Mouse (Mus musculus) forebrain, embryonic 16.5 days (tissue): ENCODE results near the gene Tada3. TPM values are rescaled to one million over a fixed set of nuclear protein-coding genes. Genes with fewer than 3 reads are reported as not detected.

Experiments
- ATAC-seq: fragments of 200-750 bp; cut with Nextera tagmentation; 2 replicates; pipeline ENCODE4 v1.8.0; 2017; ENCODE audit warnings: mild to moderate bottlenecking, moderate library complexity
- H3K27ac ChIP-seq: fragments of 300-500 bp; sonication (generic); 2 replicates; pipeline ENCODE4 v1.5.1; 2014; ENCODE audit warnings: low read length, control low read depth
- H3K27me3 ChIP-seq: fragments of 300-500 bp; sonication (generic); replicated peaks from 2 replicates; pipeline ENCODE4 v1.6.1; 2014; ENCODE audit warnings: low read length; ENCODE audit not compliant: control insufficient read depth, insufficient read depth
- H3K36me3 ChIP-seq: fragments of 300-500 bp; sonication (generic); 2 replicates; pipeline ENCODE4 v1.6.1; 2014; ENCODE audit not compliant: control insufficient read depth, insufficient read depth
- H3K4me1 ChIP-seq: fragments of 300-500 bp; sonication (generic); replicated peaks from 2 replicates; pipeline ENCODE4 v1.6.1; 2014; ENCODE audit warnings: low read length; ENCODE audit not compliant: control insufficient read depth, insufficient read depth
- H3K4me2 ChIP-seq: fragments of 300-500 bp; sonication (generic); 2 replicates; pipeline ENCODE4 v1.6.1; 2014; ENCODE audit warnings: mild to moderate bottlenecking, low read length, control low read depth
- H3K4me3 ChIP-seq: fragments of 300-500 bp; sonication (generic); replicated peaks from 2 replicates; pipeline ENCODE4 v1.5.1; 2014; ENCODE audit warnings: mild to moderate bottlenecking, low read length, control low read depth
- H3K9ac ChIP-seq: fragments of 300-500 bp; sonication (generic); replicated peaks from 2 replicates; pipeline ENCODE4 v1.6.1; 2014; ENCODE audit warnings: low read depth, low read length, control low read depth
- H3K9me3 ChIP-seq: fragments of 300-500 bp; sonication (generic); 2 replicates; pipeline ENCODE4 v1.6.1; 2016; ENCODE audit warnings: low read length; ENCODE audit not compliant: control insufficient read depth
- WGBS: fragments of 180-500 bp; shearing (Covaris S2); extraction: QIAGEN DNeasy Blood & Tissue Kit; methylation state at CpG from one replicate; pipeline ENCODE4 v1.1.7; 2014; 5-methylcytosine and 5-hydroxymethylcytosine counted together
- polyA plus RNA-seq: library from polyadenylated mRNA; unstranded; fragments of >200 nt; fragmentation: Nextera tagmentation; extraction: Ambion mirVana; gene quantifications from 2 replicates; pipeline ENCODE4 v1.2.1, GENCODE M21; 2015

Tada3 gene
- 83.3 and 88.8 TPM in 2 replicates for polyA plus RNA-seq

GRCm38 (mm10) chr6:113377496-113378385 lies at the start of gene Tada3, which contains the start of gene Arpc4:
Gene Tada3, minus strand, starts transcription at chr6:113377883.
Gene Arpc4, plus strand, starts transcription at chr6:113378115.
- Histone ChIP-seq H3K4me3 (peak within 1 kb of the TSS; percentile 56), H3K27me3 (no peaks in the 10 kb centered on the region), H3K27ac (peak within 1 kb of the TSS; percentile 91), H3K36me3 (peaks cover 24% of the 10 kb centered on the region), H3K4me1 (peaks cover 20% of the 10 kb centered on the region), H3K4me2 (peak within 1 kb of the TSS; percentile 86), H3K9ac (peak within 1 kb of the TSS; percentile 95), H3K9me3 (no peaks in the 10 kb centered on the region)
- WGBS, result under 1% methylated on average over 60 of the region's 61 CpGs
- ATAC-seq, result peak; percentile 95

GRCm38 (mm10) chr6:113427397-113427796 lies 49.7 kb upstream of the Tada3 start:
- WGBS, result 64% methylated on average over 3 of the region's 3 CpGs
- Histone ChIP-seq H3K9ac (no peak overlapping the region), H3K4me3 (no peak overlapping the region), H3K9me3 (no peaks in the 10 kb centered on the region), H3K4me2 (no peak overlapping the region), H3K36me3 (no peaks in the 10 kb centered on the region), H3K4me1 (no peaks in the 10 kb centered on the region), H3K27me3 (no peaks in the 10 kb centered on the region), H3K27ac (no peak overlapping the region)
- ATAC-seq, result no peak

- ATAC-seq, result no peak
- H3K4me1 ChIP-seq, result no peaks in the 10 kb centered on the region
- WGBS, result 85% methylated on average over 4 of the region's 4 CpGs
- H3K4me3 ChIP-seq, result no peak overlapping the region
- H3K36me3 ChIP-seq, result no peaks in the 10 kb centered on the region
- no peak overlapping the region for H3K4me2 ChIP-seq
- H3K27ac ChIP-seq, result no peak overlapping the region
- H3K27me3 ChIP-seq, result no peaks in the 10 kb centered on the region
- no peak overlapping the region for H3K9ac ChIP-seq
- H3K9me3 ChIP-seq, result no peaks in the 10 kb centered on the region
Measured at GRCm38 (mm10) chr6:113426696-113427095, 49.0 kb upstream of the Tada3 start.

GRCm38 (mm10) chr6:113424187-113424586 lies 46.5 kb upstream of the Tada3 start:
- Histone ChIP-seq H3K9me3 (no peaks in the 10 kb centered on the region), H3K27me3 (no peaks in the 10 kb centered on the region), H3K27ac (no peak overlapping the region), H3K36me3 (no peaks in the 10 kb centered on the region), H3K4me2 (no peak overlapping the region), H3K4me1 (peaks cover 3% of the 10 kb centered on the region; the same call in 1 of the 2 replicates), H3K9ac (no peak overlapping the region), H3K4me3 (no peak overlapping the region)
- no peak for ATAC-seq
- 89% methylated on average over 7 of the region's 7 CpGs for WGBS

GRCm38 (mm10) chr6:113423000-113423399 lies 45.3 kb upstream of the Tada3 start:
- Histone ChIP-seq H3K9me3 (no peaks in the 10 kb centered on the region), H3K4me1 (peaks cover 11% of the 10 kb centered on the region), H3K4me3 (no peak overlapping the region), H3K27me3 (no peaks in the 10 kb centered on the region), H3K36me3 (no peaks in the 10 kb centered on the region), H3K4me2 (no peak overlapping the region), H3K9ac (no peak overlapping the region), H3K27ac (no peak overlapping the region)
- no peak for ATAC-seq
- 78% methylated on average over 4 of the region's 4 CpGs for WGBS

- no peaks in the 10 kb centered on the region for H3K9me3 ChIP-seq
- peaks cover 12% of the 10 kb centered on the region for H3K4me1 ChIP-seq
- peak; percentile 100 for ATAC-seq
- peak within 1 kb of the TSS; percentile 88 for H3K4me2 ChIP-seq
- peak within 1 kb of the TSS; percentile 75 for H3K9ac ChIP-seq
- WGBS, result under 1% methylated on average over 25 of the region's 25 CpGs
- 0 out of 2 replicates have a peak within 1 kb of the TSS, but pooled peaks have one; percentile 6 for H3K27ac ChIP-seq
- peak within 1 kb of the TSS; percentile 74 for H3K4me3 ChIP-seq
- H3K36me3 ChIP-seq, result no peaks in the 10 kb centered on the region; the same call in 1 of the 2 replicates
- H3K27me3 ChIP-seq, result no peaks in the 10 kb centered on the region
Measured at GRCm38 (mm10) chr6:113419199-113419587, 41.5 kb upstream of the Tada3 start, which contains the start of gene Rpusd3. Gene Rpusd3, minus strand, starts transcription at chr6:113419340.

GRCm38 (mm10) chr6:113418441-113419198 lies 40.9 kb upstream of the Tada3 start:
- peak overlapping the region; percentile 74 for H3K4me3 ChIP-seq
- H3K27ac ChIP-seq, result 0 out of 2 replicates have a peak overlapping the region, but pooled peaks have one; percentile 6
- WGBS, result 14% methylated on average over 16 of the region's 16 CpGs
- peak; percentile 62 for ATAC-seq
- H3K9me3 ChIP-seq, result no peaks in the 10 kb centered on the region
- H3K9ac ChIP-seq, result peak overlapping the region; percentile 75
- peak overlapping the region; percentile 88 for H3K4me2 ChIP-seq
- peaks cover 12% of the 10 kb centered on the region for H3K4me1 ChIP-seq
- no peaks in the 10 kb centered on the region for H3K27me3 ChIP-seq
- no peaks in the 10 kb centered on the region; the same call in 1 of the 2 replicates for H3K36me3 ChIP-seq

- Histone ChIP-seq H3K4me1 (peaks cover 12% of the 10 kb centered on the region), H3K9me3 (no peaks in the 10 kb centered on the region), H3K9ac (no peak overlapping the region), H3K4me3 (no peak overlapping the region), H3K27ac (no peak overlapping the region), H3K27me3 (no peaks in the 10 kb centered on the region), H3K36me3 (no peaks in the 10 kb centered on the region; the same call in 1 of the 2 replicates), H3K4me2 (no peak overlapping the region)
- ATAC-seq, result no peak
- 78% methylated on average over 5 of the region's 5 CpGs for WGBS
Measured at GRCm38 (mm10) chr6:113416416-113416815, 38.7 kb upstream of the Tada3 start.

GRCm38 (mm10) chr6:113410001-113410400 lies 32.3 kb upstream of the Tada3 start:
- Histone ChIP-seq H3K4me1 (no peaks in the 10 kb centered on the region), H3K9me3 (no peaks in the 10 kb centered on the region), H3K27me3 (no peaks in the 10 kb centered on the region), H3K9ac (no peak overlapping the region), H3K4me3 (no peak overlapping the region), H3K36me3 (no peaks in the 10 kb centered on the region; the same call in 1 of the 2 replicates), H3K27ac (no peak overlapping the region), H3K4me2 (no peak overlapping the region)
- no peak for ATAC-seq
- WGBS, result 88% methylated on average over 1 of the region's 1 CpGs
